Mouse (Mus musculus): ENCODE measurements around the gene Agmo. TPM values are rescaled to one million over a fixed set of nuclear protein-coding genes. Genes with fewer than 3 reads are reported as not detected.

The Agmo gene
- polyA plus RNA-seq, 1 experiment from 2014 or later = 0.89 TPM

DNA sequence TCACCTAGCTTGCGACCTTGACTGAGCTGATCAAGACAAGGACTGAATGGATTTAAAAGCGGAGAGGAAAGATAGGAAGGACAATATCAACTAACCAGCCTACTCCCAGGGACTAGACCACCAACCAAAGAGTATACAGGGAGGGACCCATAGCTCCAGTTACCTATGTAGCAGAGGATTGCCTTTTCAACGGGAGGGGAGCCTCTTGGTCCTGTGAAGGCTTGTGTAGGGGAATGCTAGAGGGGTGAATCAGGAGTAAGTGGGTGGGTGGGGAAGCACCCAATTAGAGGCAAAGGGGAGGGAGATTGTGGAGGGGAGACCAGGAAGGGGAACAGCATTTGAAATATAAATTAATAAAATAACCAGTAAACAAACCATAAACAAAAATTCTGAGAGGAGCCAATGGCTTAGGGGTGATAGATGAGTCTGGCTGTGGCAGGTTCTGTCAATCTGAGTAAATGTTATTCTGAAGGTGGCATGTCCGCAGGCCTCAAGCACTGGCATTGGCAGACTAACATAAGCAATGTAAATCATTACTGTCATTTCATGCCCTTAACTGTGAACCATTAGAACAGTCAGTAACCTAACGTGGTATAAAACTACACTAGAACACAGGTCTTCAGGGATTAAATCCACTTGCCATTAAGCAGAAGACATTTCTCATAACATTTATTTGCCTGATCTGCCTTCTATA, 32.7 kb downstream of the Agmo start:
- Histone ChIP-seq H3K9ac (no peak overlapping the region), H3K36me3 (no peaks in the 10 kb centered on the region), H3K4me2 (no peak overlapping the region), H3K27ac (no peak overlapping the region), H3K27me3 (no peaks in the 10 kb centered on the region), H3K4me1 (no peaks in the 10 kb centered on the region), H3K9me3 (no peaks in the 10 kb centered on the region), H3K4me3 (no peak overlapping the region)
- WGBS = 80% methylated on average over 5 of the region's 5 CpGs
- ATAC-seq (ENCODE audit: borderline replicate concordance, extremely low read depth, low FRiP score, low TSS enrichment) = no peak

DNA sequence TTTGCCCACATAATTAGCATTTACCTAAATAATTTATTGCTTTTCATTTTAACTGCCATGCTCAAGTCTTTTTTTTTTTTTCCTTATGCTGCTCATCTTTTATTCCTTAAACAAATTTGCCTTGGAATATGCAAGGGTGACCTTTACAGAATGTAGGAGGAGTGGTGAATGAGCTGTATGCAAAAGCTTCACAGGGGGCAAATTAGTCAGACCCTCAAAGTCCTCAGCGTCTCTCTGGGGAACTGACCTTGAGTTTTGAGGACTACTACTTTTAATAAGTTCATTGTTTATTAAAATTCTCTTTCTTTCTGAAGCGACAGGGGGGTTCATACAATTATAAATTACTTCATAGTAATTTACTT, 33.2 kb downstream of the Agmo start:
- no peaks in the 10 kb centered on the region for H3K4me1 ChIP-seq
- ATAC-seq (ENCODE audit: borderline replicate concordance, extremely low read depth, low FRiP score, low TSS enrichment) = no peak
- no peaks in the 10 kb centered on the region for H3K36me3 ChIP-seq
- no peaks in the 10 kb centered on the region for H3K9me3 ChIP-seq
- no peaks in the 10 kb centered on the region for H3K27me3 ChIP-seq
- no peak overlapping the region for H3K27ac ChIP-seq
- 43% methylated on average over 2 of the region's 2 CpGs for WGBS
- H3K4me3 ChIP-seq = no peak overlapping the region
- no peak overlapping the region for H3K9ac ChIP-seq
- H3K4me2 ChIP-seq = no peak overlapping the region

DNA sequence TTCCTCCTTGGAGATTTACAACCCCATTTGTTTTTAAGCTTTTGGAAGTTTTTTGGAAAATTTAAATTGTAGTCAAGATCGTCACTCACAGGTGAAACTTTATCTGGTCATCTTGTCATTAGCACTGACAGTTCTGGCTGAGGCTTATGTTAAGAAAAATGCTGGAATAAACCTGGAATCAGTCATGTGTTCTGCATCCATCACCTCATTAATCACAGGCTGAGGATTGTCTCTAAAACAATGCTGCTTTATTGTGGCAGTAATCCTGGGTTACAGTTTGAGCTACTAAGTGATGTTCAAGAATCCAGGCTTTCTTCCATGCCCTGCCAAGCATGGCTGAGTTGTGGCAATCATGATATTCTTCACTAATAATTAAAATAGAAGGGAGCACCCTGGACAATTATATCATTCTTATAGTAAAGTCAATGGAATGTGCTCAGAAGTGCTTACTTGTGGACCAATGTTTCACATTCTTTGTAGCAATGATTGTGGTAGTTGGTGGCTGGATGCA, 65.6 kb downstream of the Agmo start:
- H3K27me3 ChIP-seq = no peaks in the 10 kb centered on the region
- H3K4me3 ChIP-seq = no peak overlapping the region
- H3K4me1 ChIP-seq = no peaks in the 10 kb centered on the region
- H3K36me3 ChIP-seq = no peaks in the 10 kb centered on the region
- 31% methylated on average over 1 of the region's 1 CpGs for WGBS
- no peak for ATAC-seq (ENCODE audit: borderline replicate concordance, extremely low read depth, low FRiP score, low TSS enrichment)
- H3K27ac ChIP-seq = no peak overlapping the region
- H3K4me2 ChIP-seq = no peak overlapping the region
- no peaks in the 10 kb centered on the region for H3K9me3 ChIP-seq
- H3K9ac ChIP-seq = no peak overlapping the region

DNA sequence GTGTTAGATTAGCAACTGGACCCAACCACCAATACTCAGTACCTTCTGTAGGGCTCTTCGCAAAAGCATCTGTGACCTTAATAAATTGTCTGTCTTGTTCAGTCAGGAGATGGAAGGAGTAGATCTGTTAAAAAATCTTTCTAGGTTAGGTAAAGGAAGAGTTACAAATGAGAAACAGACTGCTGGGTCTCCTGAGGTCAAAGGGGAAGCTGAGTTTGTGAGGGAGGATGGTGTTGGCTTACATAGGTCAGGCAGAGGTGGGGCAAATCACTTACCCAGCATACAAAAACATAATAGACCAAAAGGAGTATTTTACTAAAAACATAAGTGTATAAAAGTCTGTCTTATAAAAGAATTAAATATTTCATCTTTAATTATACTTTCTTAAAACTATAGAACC, 69.3 kb downstream of the Agmo start:
- no peak overlapping the region for H3K4me2 ChIP-seq
- H3K27me3 ChIP-seq = no peaks in the 10 kb centered on the region
- H3K36me3 ChIP-seq = no peaks in the 10 kb centered on the region
- H3K9me3 ChIP-seq = no peaks in the 10 kb centered on the region
- no peaks in the 10 kb centered on the region for H3K4me1 ChIP-seq
- no peak overlapping the region for H3K9ac ChIP-seq
- ATAC-seq (ENCODE audit: borderline replicate concordance, extremely low read depth, low FRiP score, low TSS enrichment) = no peak
- no peak overlapping the region for H3K27ac ChIP-seq
- WGBS = 82% methylated on average over 1 of the region's 1 CpGs
- no peak overlapping the region for H3K4me3 ChIP-seq

DNA sequence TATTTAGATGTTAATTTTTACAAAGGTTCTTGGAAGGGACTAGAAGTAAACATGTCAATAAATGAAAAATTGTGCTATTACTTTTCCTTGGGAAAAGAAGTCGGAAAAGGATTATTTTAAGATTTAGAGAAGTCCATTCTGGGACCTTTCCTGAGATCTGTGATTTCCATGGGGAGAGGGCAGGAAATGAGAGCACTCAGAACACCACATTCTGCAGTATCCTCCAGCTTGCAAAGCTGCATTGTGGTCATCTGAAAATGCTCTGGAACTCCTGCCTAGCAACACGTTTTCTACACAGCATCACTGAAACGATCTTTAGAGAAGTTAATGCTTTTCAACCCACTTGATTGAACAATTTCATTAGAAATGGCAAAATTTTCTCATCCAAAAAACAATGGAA, 81.4 kb downstream of the Agmo start:
- Histone ChIP-seq H3K27ac (no peak overlapping the region), H3K9ac (no peak overlapping the region), H3K4me3 (no peak overlapping the region), H3K4me2 (no peak overlapping the region), H3K27me3 (no peaks in the 10 kb centered on the region), H3K9me3 (no peaks in the 10 kb centered on the region), H3K4me1 (no peaks in the 10 kb centered on the region), H3K36me3 (no peaks in the 10 kb centered on the region)
- 52% methylated on average over 3 of the region's 3 CpGs for WGBS
- ATAC-seq (ENCODE audit: borderline replicate concordance, extremely low read depth, low FRiP score, low TSS enrichment) = no peak

DNA sequence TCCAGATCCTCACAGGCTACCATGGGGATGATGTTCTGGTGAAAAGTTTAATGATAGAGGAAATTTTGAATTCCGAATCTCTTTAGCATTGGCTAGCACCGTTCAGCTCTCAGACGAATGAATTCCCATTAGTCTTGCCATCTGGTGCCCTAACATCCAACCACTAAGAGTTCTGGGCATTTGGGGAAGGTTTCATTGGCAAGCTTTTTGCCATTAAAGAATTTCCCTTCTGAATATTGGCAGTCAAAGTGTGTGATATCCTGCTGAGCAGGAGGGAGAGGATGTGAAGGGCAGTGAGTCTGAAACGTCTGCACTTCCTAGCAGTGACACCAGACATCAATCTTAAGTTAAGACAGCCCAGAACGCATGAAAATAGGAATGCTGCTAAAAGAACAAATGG, 93.5 kb downstream of the Agmo start:
- Histone ChIP-seq H3K36me3 (no peaks in the 10 kb centered on the region), H3K27me3 (no peaks in the 10 kb centered on the region), H3K4me3 (no peak overlapping the region), H3K9me3 (no peaks in the 10 kb centered on the region), H3K27ac (no peak overlapping the region), H3K9ac (no peak overlapping the region), H3K4me2 (no peak overlapping the region), H3K4me1 (no peaks in the 10 kb centered on the region)
- ATAC-seq (ENCODE audit: borderline replicate concordance, extremely low read depth, low FRiP score, low TSS enrichment) = no peak
- 48% methylated on average over 5 of the region's 5 CpGs for WGBS

DNA sequence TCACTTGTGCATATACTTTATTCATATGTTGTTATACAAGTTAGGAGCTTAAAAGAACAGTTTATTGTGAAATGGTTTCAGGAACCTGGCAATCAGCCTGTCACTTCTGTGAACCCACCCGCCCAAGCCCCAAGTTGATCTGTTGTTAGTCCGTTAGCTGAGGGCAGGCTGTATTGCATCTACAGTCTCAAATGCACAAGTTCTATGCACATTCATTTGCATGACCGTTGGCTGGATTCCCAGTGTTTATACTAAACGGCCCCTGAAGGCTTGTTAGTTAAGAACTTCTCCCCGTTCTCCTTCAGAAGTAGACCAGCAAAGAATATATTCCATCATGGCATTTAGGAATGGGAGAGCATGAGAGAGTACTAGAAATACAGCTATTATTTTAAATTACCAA, 102.8 kb downstream of the Agmo start:
- no peak overlapping the region for H3K4me3 ChIP-seq
- no peak overlapping the region for H3K9ac ChIP-seq
- no peaks in the 10 kb centered on the region for H3K36me3 ChIP-seq
- no peak overlapping the region for H3K27ac ChIP-seq
- no peaks in the 10 kb centered on the region for H3K4me1 ChIP-seq
- no peak overlapping the region for H3K4me2 ChIP-seq
- WGBS = 42% methylated on average over 5 of the region's 5 CpGs
- no peaks in the 10 kb centered on the region for H3K9me3 ChIP-seq
- no peak for ATAC-seq (ENCODE audit: borderline replicate concordance, extremely low read depth, low FRiP score, low TSS enrichment)
- H3K27me3 ChIP-seq = no peaks in the 10 kb centered on the region

DNA sequence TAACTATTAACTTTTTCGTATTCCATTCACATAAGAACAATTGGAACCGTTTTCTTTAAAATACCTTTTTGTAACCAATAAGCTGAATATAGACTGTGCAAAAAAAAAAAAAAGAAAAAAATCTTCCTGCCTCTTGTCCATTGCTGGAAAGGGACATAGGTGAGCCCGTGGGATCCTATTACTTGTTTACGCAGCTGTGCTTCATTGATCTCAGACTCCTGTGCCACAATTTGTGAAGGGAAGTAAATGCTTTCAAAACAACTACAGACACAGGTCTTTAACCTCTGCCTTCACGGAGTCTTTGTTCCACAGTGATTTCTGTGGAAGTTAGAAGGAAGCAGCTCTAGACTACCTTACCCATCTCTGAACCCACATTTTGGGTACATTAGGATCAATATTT, 104.3 kb downstream of the Agmo start:
- Histone ChIP-seq H3K9me3 (no peaks in the 10 kb centered on the region), H3K36me3 (no peaks in the 10 kb centered on the region), H3K4me1 (no peaks in the 10 kb centered on the region), H3K9ac (no peak overlapping the region), H3K27ac (no peak overlapping the region), H3K4me2 (no peak overlapping the region), H3K27me3 (no peaks in the 10 kb centered on the region), H3K4me3 (no peak overlapping the region)
- ATAC-seq (ENCODE audit: borderline replicate concordance, extremely low read depth, low FRiP score, low TSS enrichment) = no peak
- WGBS = 57% methylated on average over 5 of the region's 5 CpGs

DNA sequence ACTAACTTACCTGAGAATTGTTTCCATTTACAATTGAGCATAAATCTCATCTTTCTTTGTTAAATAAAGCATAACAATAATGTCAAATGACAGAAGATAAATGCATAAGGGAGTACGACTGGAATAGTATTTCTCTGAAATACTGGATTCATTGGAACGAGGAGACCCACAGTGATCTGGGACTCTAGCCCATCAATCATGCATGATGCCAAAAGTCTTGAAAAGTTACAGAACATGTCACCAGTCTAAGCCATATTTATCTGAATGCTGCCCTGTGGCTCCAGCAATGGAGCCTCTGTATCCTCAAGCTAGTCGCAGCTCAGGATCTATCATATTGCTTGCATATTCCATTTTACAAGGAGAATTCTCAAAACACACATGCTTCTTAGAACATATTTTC, 150.9 kb downstream of the Agmo start:
- no peaks in the 10 kb centered on the region for H3K27me3 ChIP-seq
- no peaks in the 10 kb centered on the region for H3K9me3 ChIP-seq
- H3K9ac ChIP-seq = no peak overlapping the region
- WGBS = 69% methylated on average over 3 of the region's 3 CpGs
- no peak for ATAC-seq (ENCODE audit: borderline replicate concordance, extremely low read depth, low FRiP score, low TSS enrichment)
- no peak overlapping the region for H3K4me2 ChIP-seq
- H3K4me1 ChIP-seq = no peaks in the 10 kb centered on the region
- no peak overlapping the region for H3K27ac ChIP-seq
- no peaks in the 10 kb centered on the region for H3K36me3 ChIP-seq
- no peak overlapping the region for H3K4me3 ChIP-seq

DNA sequence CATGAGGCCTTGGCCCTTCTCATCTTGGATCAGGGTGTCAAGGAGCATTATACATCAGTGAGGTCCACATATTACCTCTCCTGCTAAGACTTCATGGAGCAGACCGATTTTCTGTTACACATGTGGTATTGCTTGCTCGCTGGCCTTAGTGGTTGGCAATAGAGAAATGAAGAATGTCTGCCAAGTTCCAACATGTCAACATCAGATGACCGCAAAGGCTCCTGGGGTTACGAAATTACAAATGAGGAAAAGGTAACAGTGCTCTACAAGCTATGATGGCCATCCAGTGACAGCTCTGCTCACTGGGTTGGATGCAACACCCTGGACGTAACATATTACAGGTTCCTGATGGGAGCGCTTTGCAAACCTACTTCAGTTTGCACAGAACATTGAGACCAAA, 161.1 kb downstream of the Agmo start:
- no peak overlapping the region for H3K27ac ChIP-seq
- H3K4me2 ChIP-seq = no peak overlapping the region
- no peaks in the 10 kb centered on the region for H3K4me1 ChIP-seq
- no peak overlapping the region for H3K4me3 ChIP-seq
- H3K9ac ChIP-seq = no peak overlapping the region
- H3K9me3 ChIP-seq = no peaks in the 10 kb centered on the region
- 83% methylated on average over 6 of the region's 6 CpGs for WGBS
- no peaks in the 10 kb centered on the region for H3K27me3 ChIP-seq
- ATAC-seq (ENCODE audit: borderline replicate concordance, extremely low read depth, low FRiP score, low TSS enrichment) = no peak
- H3K36me3 ChIP-seq = no peaks in the 10 kb centered on the region

DNA sequence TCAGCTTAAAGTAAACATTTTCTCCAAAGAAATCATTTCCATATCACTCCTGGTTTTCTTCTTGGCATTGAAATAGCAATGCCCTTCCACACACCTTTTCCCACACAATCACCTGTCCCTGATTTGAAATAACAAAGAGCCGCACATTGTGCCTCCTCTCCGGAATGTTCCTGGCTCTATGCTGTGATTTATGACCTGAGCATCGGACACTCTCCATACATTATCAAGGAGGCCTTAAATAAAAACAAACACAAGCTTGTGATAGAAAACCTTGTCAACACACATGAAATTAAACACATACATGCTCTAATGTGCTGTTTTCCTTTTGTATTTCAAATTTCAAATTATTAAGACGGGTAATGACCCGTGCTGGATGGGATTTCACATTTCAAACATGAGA, 184.9 kb downstream of the Agmo start:
- Histone ChIP-seq H3K4me3 (no peak overlapping the region), H3K27ac (no peak overlapping the region), H3K36me3 (no peaks in the 10 kb centered on the region), H3K27me3 (no peaks in the 10 kb centered on the region), H3K4me1 (no peaks in the 10 kb centered on the region), H3K9ac (no peak overlapping the region), H3K4me2 (no peak overlapping the region), H3K9me3 (no peaks in the 10 kb centered on the region)
- ATAC-seq (ENCODE audit: borderline replicate concordance, extremely low read depth, low FRiP score, low TSS enrichment) = no peak
- 64% methylated on average over 5 of the region's 5 CpGs for WGBS

DNA sequence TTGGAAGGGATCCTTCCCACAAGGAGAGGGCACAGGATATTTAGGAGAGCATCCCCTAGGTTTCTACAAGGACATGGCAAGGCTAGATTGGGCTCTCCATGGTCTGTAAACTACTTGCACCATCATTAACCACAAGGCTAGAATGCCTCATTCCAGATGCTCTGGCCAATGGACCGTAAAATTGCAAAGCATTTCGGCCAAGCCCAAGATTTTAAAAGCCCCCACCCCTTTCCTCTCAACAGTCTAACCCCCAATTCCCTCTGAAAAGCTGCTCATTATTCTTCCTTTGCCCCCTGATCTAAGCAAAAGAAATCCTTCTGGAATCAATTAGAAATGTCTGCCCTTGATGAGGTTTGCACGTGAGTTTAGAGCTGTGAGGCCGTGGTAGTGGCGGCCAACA, 185.3 kb downstream of the Agmo start:
- Histone ChIP-seq H3K4me2 (no peak overlapping the region), H3K27me3 (no peaks in the 10 kb centered on the region), H3K36me3 (no peaks in the 10 kb centered on the region), H3K9me3 (no peaks in the 10 kb centered on the region), H3K4me1 (no peaks in the 10 kb centered on the region), H3K9ac (no peak overlapping the region), H3K4me3 (no peak overlapping the region), H3K27ac (no peak overlapping the region)
- 61% methylated on average over 5 of the region's 5 CpGs for WGBS
- ATAC-seq (ENCODE audit: borderline replicate concordance, extremely low read depth, low FRiP score, low TSS enrichment) = no peak

DNA sequence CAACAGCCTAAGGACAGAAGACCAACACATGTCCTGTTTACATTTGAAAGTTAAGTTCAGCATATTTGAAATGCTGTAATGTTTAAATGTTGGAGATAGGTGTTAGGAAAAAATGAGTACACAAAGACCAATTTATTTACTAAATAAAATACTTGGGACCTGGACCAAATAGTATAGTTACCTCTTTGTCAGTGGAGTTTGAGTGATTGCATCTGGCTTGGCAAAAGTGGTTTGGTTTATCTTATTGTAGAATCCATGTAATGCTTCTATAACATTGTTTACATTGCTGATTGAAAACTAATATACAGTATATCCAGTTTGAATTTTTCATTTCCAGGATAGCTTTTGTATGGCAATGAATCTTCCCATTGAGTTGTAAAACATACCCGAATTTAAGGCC, 193.0 kb downstream of the Agmo start:
- no peaks in the 10 kb centered on the region for H3K9me3 ChIP-seq
- H3K36me3 ChIP-seq = no peaks in the 10 kb centered on the region
- H3K4me1 ChIP-seq = no peaks in the 10 kb centered on the region
- no peak overlapping the region for H3K4me3 ChIP-seq
- no peak overlapping the region for H3K4me2 ChIP-seq
- H3K27ac ChIP-seq = no peak overlapping the region
- no peaks in the 10 kb centered on the region for H3K27me3 ChIP-seq
- WGBS = 33% methylated on average over 1 of the region's 1 CpGs
- no peak for ATAC-seq (ENCODE audit: borderline replicate concordance, extremely low read depth, low FRiP score, low TSS enrichment)
- no peak overlapping the region for H3K9ac ChIP-seq
